Mouse (Mus musculus) liver, adult 2 months (tissue): Measurements from ENCODE around the gene Chst2.

Experiments used
- CTCF ChIP-seq: fragments of 200-500 bp; IDR thresholded peaks from 2 replicates; pipeline ENCODE4 v1.5.1; 2011; ENCODE audit warnings: low read depth, low read length, control low read depth
- POLR2A ChIP-seq: fragments of 200-500 bp; IDR thresholded peaks from 2 replicates; pipeline ENCODE4 v1.6.1; 2011; ENCODE audit warnings: low read length, control low read depth; ENCODE audit not compliant: insufficient read depth; ENCODE audit errors: extremely low read depth

GRCm38 (mm10) chr9:95406571-95407561 is at the start of gene Chst2:
- TF ChIP-seq CTCF, result no peak
- no peak for TF ChIP-seq POLR2A
